Mouse (Mus musculus) retina, adult 2 months (tissue): ENCODE results near the gene Tmem30c.

Experiments used
- DNase-seq: peaks from one replicate; pipeline ENCODE4 v3.0.0-alpha.2; 2012; ENCODE audit warnings: low read depth, low spot score

Tmem30c gene

GRCm38 (mm10) chr16:57292765-57293164 lies at the start of gene Tmem30c:
Tmem30c (minus strand) TSS chr16:57292865.
- no peak for DNase-seq

DNA sequence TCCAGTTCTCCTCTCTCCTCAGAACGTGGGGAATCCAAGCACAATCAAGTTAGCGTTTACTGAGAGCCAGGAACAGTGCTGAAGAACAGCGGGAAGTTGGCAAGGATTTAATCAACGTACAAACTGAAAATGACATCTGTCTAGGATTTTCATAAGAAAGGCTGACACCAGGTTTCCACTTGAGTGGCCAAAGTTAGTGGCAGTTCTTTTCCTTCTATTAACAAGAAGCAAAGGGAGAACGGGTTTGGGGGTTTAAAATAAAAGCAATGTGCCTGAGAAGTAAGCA lies 47.9 kb upstream of the Tmem30c start:
- no peak for DNase-seq

- no peak for DNase-seq
These were observed 47.3 kb upstream of the Tmem30c start for GRCm38 (mm10) chr16:57339765-57340612.

DNA sequence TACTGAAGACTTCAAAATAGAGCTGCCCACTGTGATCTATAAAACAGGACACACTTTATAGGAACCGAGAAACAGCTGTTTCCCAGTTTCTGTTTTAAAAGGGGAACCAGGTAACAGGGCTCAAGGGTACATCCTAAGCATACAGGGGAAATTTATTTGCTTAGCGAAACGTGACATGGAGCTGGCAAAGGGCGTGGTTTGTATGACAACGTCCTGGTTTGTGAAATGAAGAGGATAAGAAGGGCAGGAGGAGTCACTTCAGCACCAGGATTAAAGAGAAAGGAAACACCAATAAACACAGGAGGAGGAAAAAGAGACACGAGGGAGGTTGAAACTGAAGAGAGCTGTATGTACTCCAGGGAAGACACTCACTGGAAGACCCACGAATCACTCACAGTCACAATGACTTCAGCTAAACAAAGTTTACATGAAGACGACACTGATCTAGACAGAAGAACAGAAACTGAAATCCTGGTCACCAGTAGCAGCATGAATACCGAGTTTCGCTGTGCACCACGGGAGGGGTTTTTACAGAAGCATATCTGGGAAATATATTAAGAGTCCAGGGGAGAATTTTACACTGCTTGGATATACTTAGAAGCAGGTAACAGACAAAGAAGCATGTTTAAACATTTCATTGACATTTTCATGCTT lies 44.2 kb upstream of the Tmem30c start:
- no peak for DNase-seq

- no peak for DNase-seq
These were observed 39.6 kb upstream of the Tmem30c start for GRCm38 (mm10) chr16:57332301-57332700.

DNA sequence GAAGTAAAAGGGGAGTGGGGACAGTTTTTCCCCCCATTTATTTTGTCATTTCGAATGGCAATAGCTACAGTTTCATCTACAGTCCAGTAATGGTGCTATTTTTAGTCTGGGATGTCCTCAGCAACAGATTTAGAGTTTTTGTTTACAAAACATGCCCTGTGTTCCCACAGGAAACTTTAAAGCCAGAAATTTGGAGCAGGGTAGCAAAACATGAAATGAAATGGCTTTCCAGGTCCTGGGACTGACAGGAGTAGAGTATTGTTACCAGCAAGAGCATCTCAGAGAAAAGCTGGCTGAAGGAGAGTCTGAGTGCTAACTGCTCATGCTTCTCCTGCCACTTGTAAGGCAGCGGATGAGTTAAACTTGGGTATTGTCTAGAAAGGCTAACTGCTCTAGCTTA lies 37.4 kb upstream of the Tmem30c start:
- DNase-seq = no peak

DNA sequence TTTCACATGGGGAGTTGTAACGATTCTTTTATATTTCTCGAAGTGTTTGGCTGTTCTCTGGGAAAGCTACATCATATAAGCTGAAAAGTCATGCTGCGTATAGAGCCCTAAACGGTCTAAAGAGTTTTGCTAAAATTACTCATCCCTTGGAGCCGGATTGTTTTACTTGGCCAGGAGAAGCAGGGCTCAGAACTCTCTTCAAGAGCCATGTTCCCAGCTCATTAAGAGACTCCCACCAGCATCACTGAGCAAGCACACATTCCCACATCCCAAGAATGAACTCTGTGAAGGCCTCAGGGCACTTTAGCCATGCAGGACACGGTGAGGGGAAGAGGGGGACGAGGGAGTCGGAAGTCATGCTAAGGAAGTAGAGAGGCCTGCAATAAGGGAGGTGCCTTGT lies 36.4 kb upstream of the Tmem30c start:
- no peak for DNase-seq

DNA sequence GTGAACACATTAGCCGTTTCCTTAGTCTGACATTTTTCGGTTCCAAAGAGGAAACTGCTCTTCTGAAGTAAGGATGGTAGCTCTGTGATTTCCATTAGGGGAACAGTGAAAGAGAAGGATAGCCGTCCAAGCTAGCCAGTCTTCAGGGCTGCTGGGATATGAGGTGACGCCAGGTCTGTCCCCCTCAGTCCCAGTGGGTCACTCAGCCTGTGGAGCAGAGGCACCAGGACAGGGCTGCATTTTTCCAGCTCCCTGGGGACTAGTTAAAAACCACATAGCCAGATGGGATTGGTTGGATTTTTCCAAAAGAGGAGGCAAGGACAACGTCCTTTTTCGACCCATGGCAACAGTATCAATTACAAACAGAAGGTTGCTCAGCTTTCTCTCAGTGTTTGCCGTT lies 34.3 kb upstream of the Tmem30c start:
- no peak for DNase-seq

DNA sequence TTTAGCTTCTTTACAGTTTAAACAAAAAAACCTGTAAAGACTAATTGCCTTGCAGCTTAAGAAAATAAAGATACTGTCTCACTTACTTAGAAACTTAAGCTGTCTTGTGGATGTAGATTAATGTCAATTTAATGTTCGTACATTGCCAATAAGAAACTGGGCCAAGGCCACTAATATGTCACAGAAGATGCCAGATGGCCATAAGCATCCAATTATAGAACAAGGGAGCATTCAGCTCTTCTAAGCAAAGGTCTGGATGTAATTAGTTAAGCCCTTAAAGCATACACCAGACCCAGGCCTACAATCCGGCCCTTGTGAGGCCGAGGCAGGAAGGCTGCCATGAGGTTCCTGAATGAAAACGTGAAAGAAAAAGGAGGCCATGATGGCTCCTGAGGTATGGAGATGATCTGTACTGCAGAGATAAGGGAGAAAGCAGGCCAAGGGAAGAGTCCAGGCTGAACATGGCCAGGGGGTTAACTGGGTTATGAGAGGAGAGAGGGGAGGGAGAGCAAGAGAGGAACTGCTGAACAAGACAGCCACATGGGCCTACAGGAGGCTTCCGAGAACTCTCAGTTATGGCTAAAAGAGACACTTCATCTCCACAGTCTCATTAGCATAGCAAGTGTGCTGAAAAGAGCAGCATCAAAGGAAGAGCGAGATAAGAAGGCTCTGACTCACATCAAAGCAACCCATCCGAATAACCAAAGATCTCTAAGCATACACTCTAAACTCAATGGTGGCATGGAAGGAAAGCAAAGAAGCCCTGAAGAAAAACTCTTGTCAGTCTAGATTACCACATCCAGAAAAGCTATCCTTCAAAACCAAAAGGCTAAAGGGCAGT lies 26.8 kb upstream of the Tmem30c start:
- no peak for DNase-seq

GRCm38 (mm10) chr16:57318637-57319125 lies 26.0 kb upstream of the Tmem30c start:
- DNase-seq = no peak

- no peak for DNase-seq
These were observed 25.4 kb upstream of the Tmem30c start for GRCm38 (mm10) chr16:57317882-57318636.

DNA sequence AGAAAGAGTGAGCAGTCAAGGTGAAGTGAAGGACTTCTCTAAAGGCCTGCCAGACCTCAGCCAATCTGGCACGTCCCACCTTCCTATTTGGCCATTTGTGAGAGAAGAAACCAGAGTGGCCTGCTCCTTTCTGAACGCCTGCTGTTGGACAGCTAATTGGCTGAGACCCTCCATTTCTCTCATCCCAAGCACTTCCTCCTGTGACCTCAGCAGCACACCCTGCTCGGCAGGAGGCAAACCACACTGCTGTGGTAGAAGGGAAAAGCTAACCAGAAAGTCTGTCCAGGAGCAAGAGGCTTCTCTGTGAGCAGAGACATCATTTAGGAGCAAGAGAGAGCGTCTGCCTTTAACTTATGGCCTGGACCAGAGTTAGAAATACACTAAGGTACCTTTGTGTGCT lies 24.5 kb upstream of the Tmem30c start:
- DNase-seq = no peak

DNA sequence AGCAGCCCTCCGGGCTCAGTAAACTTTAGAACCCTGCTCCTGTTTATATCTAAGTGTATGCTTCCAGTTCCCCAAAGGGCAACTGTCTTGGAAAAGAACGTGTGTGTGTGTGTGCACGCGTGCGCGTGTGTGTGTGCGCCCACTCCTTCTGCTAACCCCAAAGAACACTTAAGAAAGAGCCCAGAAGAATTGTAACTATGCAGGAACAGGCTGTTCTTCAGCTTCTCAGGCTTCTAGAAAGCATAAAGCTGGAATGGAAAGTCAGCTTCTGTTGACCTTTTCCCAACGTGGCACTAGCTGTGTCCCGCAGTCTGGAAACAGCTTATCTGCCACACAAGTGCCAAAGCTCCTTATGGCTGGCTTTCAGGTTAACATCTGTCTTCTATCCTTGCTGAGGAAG lies 22.4 kb upstream of the Tmem30c start:
- DNase-seq = no peak

- no peak for DNase-seq
These were observed 21.6 kb upstream of the Tmem30c start for GRCm38 (mm10) chr16:57314236-57314635.

GRCm38 (mm10) chr16:57313487-57313886 lies 20.8 kb upstream of the Tmem30c start:
- DNase-seq = no peak

- DNase-seq = no peak
These were observed 19.5 kb upstream of the Tmem30c start for GRCm38 (mm10) chr16:57312130-57312529.

GRCm38 (mm10) chr16:57305463-57305862 lies 12.8 kb upstream of the Tmem30c start:
- no peak for DNase-seq

DNA sequence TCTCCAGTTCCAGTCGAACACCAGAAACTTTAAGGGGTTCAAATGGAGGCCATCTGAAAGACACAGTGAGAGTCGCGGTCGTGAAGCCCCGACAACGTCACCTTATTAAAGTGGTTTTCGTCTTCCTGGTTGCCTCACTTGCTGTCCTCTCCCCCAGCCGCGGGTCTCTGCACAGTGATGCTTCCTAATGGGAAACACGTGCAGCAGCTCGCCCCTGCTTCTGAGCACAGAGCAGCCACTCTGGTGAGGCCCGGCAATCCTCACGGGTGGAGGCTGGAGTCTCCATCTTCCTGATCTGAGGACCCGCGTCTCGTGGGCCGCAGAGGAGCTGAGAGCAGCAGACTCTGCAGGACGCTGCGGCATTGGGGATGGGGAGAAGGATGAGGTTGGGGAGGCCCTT lies 11.1 kb upstream of the Tmem30c start:
- no peak for DNase-seq

DNA sequence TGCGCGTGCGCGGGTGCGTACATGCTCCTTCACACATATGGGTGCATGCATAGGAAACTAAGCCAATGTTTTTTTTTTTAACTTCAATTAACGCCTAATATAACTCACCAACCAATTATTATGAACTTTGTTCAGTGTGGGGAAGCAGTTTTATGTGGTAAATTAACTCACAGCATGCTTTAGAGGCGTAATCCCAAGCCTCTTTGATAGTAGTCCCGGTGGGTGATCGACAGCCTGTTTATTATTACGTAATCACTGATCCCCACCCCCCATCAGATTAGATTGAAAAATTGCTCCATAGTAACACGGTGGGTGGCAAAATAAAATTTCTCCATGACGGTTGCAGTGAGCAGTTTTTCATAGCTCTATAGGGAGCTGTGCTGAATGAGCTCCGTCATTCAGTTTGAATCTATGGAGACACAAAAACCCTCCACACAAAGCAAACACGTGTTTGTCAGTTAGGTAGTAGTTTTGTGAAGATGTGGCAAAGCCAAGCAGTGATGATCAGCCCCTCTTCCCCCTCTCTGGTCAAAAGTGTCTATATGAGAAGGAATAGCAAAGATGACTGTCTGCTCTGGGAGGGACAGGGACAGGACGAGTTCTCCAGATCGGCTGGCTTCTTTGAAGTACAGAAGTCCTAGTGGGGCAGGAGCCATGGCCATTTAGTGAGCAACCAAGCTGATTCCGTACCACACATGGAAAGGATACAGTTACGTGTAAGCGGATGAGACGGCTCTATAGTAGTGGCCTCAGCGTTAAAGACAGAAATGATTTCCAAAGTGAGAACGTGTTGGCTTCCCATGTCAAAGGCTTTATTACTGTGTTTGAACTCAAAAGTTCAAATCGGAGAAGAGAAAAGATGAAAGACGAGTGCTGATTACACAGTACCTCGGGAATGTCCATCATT lies 10.4 kb upstream of the Tmem30c start:
- DNase-seq = no peak

DNA sequence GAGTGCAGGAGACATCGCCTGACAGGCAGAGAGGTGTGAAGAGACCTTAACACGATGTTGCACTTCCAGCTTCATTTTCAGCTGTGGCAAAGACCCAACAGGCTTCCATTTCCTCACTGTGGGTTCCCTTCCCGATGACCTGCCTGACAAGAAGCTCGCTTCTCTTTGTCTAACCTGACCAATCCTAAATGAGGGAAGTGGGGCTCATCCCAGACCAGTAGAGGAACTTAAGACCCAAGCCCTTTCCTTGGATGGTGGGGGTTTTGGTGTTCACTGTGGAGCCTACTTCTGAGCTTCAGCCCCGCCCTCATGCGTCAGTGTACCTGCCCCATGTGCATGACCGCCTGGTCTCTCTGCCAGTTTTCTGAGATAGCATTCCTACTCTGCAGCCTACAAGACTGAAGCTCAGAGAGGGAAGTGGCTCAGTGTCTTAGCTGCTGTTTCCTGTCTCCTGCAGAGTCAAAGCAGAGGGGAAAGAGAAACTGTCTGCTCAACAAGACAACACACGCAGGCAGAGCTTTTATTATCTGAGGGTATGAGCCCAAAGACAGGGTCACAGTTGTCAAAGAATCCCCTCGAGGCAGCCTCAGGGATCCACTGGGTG lies 8.9 kb upstream of the Tmem30c start:
- no peak for DNase-seq
